Mouse (Mus musculus) cerebral cortex, adult 2 months (tissue): ENCODE measurements around the gene Asb10.

Source experiments
- WGBS: fragments of 180-500 bp; shearing (Covaris S2); methylation state at CpG from one replicate; pipeline ENCODE4 v1.1.7; 2018; 5-methylcytosine and 5-hydroxymethylcytosine counted together

Gene Asb10

DNA sequence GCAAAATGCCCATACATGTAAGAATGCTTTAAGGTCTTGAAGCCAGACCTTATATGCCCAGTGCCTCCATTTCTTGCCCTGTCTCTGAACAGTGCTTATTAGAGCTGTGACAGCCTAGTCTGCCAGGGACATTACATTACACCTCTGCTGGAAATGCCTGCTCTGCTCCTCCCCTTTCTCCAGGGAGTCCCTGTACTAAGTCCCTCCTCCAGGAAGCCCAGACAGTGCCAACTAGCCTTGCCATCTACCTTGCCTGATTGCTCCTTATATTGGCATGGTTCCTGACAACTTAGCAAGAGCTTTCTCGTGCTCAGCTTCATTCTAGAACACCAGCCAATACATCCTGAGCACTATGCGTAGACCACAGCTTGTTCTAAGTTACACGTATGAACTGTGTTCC lies 5.0 kb downstream of the Asb10 start:
- WGBS = 85% methylated on average over 3 of the region's 3 CpGs

DNA sequence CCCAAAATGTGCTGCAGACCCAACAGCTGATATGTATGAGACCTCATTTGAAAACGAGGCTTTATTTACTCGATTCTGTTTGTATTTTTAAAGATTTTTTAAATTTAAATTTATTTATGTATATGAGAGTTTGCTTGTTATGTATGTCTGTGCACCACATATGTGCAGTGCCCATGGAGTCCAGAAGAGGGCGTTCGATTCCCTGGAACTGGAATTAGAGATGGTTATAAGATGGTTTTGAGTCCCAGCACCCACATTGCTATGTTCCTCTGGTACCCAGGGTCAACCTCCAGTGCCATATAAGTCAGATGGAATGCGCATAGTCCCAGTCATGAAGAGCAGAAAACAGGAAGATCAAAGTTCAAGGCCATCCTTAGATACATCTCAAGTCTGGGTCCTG lies 6.5 kb downstream of the Asb10 start:
- WGBS = 64% methylated on average over 5 of the region's 5 CpGs

DNA sequence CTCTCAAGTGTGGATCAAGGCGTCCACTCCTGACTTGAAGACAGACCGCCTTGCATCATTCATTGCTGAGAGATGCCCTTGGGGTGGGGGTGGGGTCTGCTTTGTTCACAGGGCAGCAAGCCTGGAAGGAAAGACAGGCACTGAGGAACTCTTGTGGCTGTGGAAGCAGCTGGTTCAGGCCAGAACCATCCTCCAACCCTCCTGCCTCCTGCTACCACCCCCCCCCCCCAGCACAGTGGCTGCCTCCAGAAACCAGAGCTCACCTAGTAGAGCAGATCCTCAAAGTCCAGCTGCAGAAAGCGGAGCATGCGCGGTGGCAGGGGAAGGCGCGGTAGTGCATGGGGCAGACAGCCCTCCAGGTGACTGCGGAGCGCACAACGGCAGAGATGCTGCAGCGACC lies 7.4 kb downstream of the Asb10 start:
- 72% methylated on average over 11 of the region's 11 CpGs for WGBS

DNA sequence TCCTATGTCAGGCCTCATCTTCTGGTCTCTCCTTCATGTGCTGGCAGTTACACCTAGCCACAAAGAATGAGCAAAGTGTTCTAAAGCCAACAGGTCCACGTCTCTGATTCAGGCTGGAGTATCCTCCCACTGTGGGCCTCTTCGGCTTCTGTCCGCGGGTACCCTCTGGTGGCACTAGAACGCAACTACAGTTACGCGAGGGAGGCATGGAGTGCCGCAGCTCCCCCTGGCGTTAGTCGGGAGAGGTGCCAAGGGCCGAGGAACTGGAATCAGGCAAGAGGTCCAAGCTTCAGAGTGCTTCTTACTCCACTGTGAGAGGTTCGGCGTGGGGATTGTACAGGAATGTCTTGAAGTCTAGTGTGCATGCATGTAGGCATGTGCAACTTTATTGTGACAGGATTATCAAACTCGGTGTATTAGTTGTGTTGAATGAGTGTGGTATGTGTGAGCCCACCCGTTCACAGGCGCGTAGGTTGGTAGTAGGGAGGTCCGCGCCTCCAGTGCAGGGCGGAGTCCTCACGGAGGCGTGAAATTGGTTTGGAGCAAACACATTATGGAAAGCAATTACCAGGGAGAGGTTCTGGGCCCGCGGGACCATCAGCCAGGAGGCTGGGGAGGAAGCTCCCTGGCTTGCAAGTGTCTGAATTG lies 10.6 kb downstream of the Asb10 start:
- WGBS = 19% methylated on average over 24 of the region's 24 CpGs

DNA sequence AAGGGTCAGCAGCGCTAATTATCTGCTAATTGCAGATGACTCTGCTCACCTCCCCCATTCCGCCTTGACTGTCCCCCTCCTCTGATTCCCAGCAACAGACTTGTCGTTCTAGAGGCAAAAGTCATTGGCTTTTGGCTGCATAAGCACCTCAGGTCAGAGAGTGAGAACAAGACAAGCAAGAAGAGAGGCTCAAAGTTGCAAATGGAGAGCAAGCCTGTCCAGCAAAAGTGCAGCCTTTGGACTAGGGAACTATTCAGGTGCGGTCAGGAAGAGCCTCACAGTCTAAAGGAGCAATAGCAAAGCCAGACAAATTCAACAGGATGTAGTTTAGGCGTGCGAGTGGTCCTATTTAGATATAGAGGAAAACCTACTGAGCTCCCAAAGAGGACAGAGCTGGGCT lies 13.0 kb downstream of the Asb10 start:
- WGBS = 47% methylated on average over 6 of the region's 6 CpGs

DNA sequence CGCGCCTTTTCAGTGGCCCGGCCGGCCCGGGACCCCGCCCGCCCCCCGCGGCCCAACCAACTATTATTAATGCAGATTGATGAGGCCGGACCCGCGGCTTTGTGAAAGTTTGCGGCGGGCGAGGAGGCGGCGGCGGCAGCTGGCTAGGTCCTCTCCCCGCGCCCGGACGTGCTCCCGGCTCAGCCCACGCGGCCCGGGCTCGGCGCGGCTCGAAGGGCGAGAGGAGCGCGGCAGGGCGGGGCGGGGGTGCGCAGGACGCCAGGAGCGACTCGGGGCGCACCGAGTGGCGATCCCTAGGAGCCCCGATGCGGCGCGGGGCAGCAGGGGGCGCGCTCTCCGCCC lies 13.9 kb downstream of the Asb10 start, which contains the start of gene Gbx1:
Gene Gbx1 (minus strand): TSS at position 314 of the 342 bp plus-strand sequence.
- under 1% methylated on average over 46 of the region's 49 CpGs for whole genome bisulfite sequencing

DNA sequence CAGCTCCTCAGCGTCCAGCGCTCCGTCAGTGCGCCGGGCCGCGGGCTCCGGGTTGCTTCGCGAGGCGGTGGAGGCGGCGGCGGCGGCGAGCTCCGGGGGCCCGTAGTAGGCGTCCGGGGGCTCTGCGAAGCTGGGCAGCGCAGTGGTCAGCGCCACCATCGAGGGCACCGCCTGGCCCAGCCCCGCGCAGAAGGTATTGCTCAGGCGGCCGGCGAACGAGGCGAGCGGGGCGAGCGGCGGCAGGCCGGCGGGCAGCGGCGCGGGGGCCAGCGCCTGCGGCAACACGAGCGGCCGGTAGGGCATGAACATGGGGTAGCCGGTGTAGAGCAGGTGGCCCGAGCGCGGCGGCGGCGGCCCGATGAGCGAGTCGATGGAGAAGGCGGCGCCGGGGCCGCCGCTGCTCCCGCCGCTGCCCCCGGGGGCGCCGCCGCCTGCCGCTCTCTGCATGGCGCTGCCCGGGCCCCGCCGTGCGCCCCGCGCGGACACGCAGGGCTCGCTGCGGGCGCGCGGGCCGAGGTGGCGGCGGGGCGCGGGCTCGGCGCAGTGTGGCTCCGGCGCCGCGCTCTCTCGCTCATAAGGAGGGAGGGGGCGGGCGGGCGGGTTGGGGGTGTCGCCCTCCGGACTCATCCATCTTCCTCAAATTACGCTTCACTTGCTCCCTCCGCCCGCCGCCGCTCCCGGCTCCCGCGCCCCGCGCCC lies 14.4 kb downstream of the Asb10 start:
- WGBS = under 1% methylated on average over 91 of the region's 109 CpGs

DNA sequence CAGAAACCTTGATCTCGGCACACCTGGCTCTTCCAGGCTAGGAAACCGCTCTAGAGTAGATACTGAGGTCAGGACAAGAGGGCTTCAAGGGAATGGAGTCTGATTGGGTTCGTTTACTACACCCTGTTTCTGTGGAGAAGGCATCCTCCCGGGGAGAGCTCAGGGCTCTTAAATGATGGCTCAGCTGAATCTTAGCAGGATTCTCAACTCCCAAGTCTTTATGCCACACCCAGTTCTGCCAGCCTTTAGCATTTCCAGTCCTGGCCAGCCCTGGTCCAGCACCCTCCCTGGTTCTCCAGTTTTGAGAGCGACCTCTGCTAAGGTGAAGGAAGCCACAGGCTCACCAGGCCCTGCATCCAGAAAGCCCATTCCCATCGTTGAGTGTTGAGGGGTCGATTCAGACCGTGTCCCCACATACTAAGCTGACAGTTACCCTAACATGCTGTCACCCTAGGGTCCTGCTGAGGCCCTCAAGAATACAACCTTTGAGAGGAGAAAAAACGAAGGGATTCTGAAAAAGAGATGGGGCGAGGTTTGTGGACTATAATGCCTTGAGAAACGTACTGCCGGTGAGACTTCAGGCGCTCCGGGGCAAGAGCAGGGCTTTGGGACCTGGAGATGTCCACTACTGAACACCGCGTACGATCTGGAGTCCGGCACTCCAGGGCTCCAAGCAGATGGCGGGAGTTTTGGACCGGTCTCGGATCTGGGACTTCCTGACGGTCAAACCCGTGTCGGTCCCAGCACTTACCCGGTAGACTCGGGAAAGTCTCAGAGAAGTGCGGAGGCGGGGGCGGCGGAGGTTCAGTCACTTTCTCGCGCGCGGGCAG lies 15.2 kb downstream of the Asb10 start:
- WGBS = 10% methylated on average over 34 of the region's 34 CpGs

DNA sequence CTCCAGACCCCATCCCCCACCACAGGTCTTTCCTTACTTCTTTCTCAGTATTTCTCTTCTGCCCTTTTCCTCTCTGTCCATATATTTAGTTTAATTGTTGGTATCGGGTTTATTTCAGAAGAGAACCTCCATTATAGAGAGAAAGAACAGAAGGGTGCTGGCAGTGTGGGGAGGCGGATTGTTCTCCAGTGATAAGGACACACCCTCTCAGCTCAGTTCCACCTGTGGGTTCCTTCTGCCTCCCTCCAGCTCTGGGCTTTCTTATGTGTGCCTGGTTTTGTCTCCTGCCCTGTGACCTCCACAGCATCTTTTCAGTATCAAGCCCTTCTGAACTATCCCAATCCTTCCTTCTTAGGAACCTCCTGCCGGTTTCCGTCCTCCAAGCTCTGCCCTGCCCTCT lies 16.3 kb downstream of the Asb10 start:
- WGBS = 33% methylated on average over 4 of the region's 4 CpGs

DNA sequence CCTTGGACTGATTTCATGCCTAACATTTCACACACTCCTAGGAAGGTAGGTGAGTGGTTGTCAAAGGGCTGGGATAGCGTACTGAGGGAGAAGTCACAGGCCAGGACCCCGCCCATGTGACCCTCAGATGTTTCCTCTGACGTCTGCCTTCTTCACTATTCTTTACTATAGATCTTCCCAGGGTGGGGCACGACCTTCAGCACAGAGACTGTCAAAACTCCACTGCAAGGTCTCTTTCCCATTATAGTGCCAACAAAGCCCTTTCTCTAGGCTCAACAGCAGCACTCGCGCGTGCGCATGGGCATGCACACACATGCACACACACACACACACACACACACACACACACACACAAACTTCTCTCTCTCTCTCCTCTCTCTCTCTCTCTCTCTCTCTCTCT lies 17.0 kb downstream of the Asb10 start:
- WGBS = 77% methylated on average over 8 of the region's 8 CpGs

DNA sequence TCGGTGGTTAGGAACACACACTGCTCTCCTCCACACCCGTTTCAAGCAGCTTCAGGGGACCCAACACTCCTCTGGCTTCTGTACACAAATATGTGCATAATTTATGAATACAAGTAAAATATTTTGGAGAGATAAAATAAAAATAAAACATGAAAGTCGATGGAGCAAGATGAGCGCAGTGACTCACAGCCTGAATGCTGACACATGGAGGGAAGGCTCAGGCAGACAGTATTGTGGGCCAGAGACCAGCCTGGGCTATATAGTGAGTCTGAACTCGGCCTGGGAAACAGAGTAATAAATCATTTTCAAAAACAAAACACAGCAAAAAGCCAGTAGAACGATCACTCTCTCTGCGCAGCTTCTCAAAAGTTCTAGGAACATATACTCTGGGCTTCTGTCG lies 19.4 kb downstream of the Asb10 start:
- 74% methylated on average over 8 of the region's 8 CpGs for WGBS

DNA sequence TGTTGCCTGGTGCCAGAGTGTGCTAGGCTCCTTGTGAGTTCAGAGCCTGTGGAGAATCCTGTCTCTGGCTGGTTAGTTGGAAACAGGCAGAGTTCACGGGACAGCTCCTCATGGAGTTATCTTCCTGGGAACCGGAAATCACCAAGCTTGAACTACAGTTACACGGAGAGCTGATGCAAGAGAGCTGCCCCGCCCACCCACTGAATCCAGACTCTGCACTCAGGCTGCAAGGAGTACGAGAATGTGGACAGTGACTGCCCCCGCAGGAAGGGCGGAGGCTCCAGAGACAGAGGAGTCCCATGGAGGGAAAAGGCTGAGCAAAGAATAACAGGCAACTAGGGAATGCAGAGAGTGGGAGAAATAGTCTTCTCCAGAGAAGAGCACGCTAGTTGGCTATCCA lies 28.5 kb downstream of the Asb10 start:
- 56% methylated on average over 8 of the region's 8 CpGs for WGBS

DNA sequence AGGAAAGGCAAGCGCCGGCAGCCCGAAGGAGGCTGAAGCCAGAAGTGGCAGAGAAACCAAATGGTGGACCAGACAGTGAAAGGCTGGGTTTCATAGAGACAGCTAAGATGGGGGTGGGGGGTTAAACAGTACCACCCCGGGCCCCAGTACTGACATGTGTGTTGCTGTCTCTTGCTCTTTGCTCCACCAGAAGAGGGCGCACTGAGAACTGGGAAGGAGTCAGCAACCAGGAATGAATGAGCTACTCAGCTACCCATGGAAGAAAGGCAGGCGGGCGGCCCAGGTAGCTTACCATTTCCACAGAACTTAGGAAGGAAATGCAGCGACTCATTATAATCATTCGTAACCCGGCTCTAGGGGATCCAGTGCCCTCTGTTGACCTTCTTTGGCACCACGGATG lies 30.1 kb downstream of the Asb10 start:
- WGBS = 54% methylated on average over 11 of the region's 11 CpGs

DNA sequence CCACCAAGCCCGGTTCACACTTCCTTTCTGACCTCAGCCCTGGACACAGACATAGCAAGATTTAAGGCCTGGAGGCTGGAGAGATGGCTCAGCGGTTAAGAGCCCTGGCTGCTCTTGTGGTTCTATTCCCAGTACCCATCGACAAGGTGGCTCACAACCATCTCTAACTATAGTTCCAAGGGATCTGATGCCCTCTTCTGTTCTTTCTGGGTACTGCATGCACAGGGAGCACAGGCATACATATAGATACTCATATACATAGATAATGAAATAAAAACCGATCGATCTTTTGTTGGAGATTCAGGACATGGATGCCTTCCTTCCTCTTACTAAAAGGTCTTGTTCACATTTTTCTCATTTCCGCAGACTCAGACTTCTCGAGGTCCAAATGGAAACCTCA lies 32.4 kb downstream of the Asb10 start:
- 93% methylated on average over 7 of the region's 7 CpGs for WGBS

DNA sequence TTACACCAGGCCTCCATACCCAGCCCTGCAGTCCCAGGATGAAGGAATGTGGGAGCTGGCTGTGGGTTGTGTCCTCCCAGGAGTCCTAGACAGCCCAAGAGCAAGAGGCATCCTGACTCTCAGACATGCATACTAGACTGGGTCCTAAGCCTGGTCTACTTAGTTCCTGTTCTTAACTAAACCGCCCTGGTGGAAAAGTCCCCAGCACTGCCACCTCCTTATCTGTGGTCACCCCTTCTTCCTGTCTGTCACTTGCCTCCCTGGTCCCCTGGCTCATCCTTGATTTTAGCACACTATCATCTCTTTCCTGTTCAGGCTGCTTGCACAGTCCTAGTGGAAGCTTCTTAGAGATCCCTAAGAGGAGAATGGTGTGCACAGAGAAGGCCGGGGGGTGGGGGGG lies 35.3 kb downstream of the Asb10 start:
- 56% methylated on average over 2 of the region's 2 CpGs for WGBS

DNA sequence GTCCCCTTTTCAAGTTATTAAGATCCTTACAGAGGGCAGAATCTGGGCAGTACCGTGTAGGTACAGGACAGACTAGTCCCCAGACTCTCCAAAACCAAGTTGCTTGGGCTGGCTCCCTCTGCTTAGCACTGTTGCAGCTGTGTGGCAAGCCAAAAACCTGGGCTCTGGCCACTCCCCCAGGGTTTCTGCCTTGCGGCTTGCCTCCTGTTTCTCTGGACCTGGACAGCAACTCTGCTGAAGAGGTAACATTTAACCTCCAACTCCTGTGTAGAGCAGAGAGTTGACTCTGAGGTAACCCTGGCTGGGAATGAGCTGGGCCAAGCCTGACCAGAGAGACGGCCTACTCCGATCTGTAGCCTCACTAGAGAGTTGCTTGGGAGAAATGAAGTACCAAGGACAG lies 38.0 kb downstream of the Asb10 start:
- WGBS = 83% methylated on average over 4 of the region's 4 CpGs

DNA sequence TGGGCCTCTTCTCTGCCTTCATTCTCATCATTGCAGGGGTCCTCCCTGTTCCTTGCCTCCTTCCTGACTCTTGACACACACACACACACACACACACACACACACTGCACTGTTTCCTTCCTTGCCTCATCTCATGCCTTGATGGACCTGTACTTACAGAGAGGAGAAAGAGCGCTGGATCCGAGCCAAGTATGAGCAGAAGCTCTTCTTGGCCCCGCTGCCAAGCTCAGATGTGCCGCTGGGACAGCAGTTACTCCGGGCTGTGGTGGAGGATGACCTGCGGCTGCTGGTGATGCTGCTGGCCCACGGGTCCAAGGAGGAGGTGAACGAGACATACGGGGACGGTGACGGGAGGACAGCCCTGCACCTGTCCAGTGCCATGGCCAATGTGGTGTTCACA lies 39.9 kb downstream of the Asb10 start:
- WGBS = 66% methylated on average over 11 of the region's 11 CpGs

DNA sequence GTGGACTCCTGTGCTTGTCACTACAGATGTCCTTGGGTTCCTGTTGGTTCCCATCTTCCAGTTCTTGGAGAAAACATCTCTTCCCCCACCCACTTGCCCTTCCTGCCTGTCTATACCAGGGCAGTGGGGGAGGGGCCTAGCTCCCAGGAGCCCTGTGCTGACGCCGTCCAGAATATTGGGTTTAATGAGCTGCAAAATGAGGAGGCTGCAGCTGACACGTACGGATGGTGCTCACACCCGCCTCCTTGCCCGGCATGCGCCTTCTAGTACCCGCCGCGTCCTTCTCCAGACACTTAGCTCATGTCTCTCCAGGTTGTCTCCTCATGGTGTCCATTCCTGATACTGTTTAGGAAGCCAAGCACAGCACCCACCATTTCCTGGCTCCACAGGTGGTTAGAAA lies 41.7 kb downstream of the Asb10 start:
- WGBS = 64% methylated on average over 10 of the region's 10 CpGs

DNA sequence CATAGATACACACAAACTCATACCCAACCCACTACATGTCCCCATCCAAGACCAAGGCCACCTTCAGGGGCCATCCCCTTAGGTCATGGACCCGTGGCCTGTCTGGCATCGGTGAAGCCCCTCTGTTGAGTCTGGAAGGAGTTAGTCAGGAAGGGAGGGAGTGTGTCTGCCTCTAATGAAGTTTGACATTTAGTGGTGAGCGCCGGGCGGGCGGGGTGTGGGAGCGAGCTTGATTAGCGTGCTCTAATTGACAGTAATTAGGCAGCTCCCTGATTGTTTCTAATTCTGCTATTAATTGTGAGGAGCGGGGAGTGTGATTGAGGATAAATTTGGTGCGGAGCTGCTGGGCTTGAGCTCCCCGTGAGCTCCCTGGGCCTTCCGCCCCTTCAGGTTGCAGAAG lies 43.3 kb downstream of the Asb10 start:
- 73% methylated on average over 12 of the region's 12 CpGs for WGBS

DNA sequence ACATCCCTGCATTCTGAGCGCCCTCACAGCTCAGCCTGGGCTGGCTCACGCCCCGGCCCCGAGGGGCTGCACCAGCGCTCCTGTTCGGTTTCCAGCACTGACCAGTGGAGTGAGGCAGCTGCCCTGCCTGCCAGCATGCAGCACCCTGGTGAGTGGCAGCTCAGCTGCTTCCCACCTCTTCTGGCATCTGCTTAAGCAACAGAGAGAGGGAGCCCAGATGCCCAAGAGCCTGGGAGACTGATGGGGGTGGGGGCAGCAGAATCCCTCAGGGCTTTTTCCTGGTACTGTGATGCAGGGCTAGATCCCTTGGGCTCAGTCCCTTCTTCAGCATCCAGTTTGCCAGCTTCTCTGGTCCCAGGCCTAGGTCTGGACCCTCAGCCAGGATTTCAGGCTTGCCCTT lies 44.0 kb downstream of the Asb10 start:
- WGBS = 55% methylated on average over 6 of the region's 6 CpGs

DNA sequence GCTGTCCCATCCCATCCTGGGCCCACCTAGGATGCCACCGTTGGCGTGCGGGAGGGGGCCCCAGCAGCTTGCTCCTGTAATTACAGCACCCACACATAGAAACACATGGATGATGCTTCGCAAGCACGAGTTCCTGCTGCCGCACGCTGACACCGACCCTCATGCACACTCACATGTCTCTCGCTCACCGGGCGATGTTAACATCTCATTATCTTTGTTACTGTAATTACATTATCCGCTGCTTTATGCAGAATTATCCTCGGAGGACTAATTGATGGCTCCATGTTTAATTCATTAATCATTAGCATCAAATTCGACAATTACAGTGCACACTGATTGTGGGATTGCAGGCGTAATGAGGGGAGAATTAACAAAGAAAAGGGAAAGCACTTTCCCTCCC lies 45.8 kb downstream of the Asb10 start:
- WGBS = 62% methylated on average over 15 of the region's 15 CpGs

DNA sequence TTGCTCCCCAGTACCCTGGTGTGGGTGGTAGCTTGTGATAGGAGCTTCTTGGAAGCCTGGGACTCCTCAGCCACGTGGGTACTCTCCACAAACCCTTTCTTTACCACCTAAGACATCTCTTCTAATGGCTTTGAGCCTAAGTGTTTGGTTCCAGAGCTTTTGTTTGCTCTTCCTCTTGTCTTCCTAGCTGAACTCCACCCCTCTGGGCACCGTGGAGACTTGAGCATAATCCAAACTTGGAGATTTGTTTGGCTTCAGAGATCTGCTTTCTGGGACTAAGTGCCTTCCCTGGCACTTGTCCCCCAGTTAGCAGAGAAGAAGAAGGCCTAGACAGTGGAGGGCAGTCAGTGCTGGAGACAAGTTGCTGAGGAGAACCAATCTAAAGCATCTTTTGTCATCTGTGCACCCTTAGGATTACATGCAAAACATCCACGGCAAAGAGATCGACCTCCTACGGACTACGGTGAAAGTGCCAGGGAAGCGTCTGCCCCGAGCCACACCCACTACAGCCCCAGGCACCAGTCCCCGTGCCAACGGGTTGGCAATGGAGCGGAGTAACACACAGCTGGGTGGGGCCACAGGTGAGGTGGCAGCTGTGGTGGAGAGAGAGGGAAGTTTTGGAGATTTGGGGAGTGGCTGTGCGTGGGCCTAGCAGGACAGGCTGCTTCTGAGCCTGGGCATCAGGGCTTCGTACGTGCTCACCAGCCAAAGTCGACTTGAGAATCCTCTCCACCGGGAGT lies 48.1 kb downstream of the Asb10 start:
- WGBS = 75% methylated on average over 16 of the region's 16 CpGs
